Mouse (Mus musculus) kidney, adult 2 months (tissue): ENCODE results near the gene Cep97.

Experiments
- CTCF ChIP-seq: fragments of 200-500 bp; conservative IDR thresholded peaks from 2 replicates; pipeline ENCODE4 v1.5.1; 2011; ENCODE audit warnings: low read depth, mild to moderate bottlenecking, control low read depth, low read length, moderate library complexity, mixed read lengths; ENCODE audit not compliant: insufficient read depth, insufficient read length
- POLR2A ChIP-seq: fragments of 200-500 bp; IDR thresholded peaks from one replicate; pipeline ENCODE4 v1.6.1; 2011; ENCODE audit warnings: low read depth, low read length, control low read depth

DNA sequence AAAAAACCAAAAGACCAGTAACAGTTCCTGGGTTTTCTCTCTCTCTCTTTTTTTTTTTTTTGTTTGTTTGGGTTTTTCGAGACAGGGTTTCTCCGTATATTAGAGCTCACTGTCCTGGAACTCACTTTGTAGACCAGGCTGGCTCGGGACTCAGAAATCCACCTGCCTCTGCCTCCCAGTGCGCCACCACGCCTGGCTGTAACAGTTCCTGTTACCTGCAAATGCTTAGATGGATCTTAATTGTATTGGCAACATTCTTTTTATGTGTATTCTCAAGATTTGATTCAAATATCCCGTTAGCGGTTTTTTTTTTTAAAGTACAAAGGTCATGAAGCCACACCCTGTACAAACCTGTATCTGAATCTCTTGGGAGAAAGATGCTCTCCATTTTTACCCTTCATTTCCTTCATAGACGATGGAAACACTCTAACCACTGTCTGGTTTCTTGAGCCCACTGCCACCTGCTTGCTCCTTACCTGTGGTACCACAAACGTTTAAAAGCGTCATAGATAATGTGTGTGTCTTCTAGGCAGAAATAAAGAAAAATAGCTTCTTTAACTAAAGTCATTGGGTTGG lies 38.1 kb upstream of the Cep97 start:
- TF ChIP-seq POLR2A (no peak), CTCF (no peak)
